Mouse (Mus musculus) T-helper 17 cell (primary cell): Measurements from ENCODE around the gene Spata31d1c.

ENCODE experiments used
- in situ Hi-C, 2 experiments: fragments of 300-600 bp; cut with MboI, MseI; formaldehyde crosslinking; loops; 1 replicate in 1 of 2; 2 replicates in 1 of 2; pipeline ENCODE4 v1.15.1; 2025; ENCODE audit warnings: high pct_unique_total_duplicates in 2 of 2

Gene Spata31d1c

DNA sequence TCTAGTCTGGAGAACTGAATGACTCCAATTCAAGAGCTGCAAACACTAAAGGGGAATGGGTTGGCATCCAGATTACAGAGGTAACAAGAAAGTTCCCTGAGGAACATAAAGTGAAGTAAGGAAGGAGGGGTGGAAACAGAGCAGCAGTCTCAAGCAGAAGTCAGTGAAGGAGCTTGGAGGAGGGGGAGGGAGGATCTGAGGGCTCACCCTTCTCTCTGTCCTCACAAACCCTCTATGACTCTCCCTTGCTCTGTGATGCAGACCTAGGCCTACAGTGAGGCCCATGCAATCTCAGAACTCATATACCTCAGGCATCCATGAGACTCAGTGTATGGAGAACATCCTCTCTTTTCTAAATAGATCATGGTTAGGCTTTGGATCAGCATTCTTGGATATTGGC is at the start of gene Spata31d1c:
Spata31d1c (plus strand) TSS at position 301 of the 400 bp plus-strand sequence.
- in situ Hi-C loops, result no loop called here

DNA sequence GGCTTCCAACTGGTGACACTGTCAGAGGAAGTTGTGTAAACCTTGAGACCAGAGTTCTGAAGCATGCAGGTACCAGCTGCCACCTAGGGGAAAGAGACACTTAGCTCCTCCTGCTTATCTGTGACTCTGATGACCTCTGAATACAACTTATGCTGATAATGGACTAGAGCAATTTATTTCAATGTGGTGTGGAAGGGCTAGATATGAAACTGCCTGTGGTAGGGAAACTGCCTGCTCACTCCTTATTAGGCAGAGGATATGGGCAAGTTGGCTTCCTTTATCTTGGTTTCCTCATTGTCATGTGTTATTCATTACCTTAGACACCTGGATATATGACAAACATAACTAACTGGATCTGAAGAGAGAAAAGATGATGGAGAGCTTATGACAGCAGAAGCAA is 44.0 kb upstream of the Spata31d1c start:
- in situ Hi-C loops, result no loop called here

DNA sequence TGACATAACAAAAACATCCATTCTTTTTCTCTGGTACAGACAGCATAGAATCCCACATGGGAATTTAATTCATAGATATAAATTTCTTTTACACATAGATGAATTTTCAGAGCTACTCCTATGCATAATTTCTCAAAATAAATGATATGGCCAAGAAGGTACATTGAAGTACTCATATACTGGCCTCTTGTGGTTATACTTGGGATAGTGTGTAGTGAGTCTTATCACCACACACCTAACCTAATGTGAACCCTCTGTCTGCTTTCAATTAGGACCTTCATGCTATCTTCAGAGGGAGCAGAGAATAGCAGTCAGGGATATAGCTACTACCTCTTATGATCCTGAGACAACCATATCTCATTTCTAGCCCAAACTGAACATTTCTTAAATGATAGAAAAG is 27.4 kb upstream of the Spata31d1c start:
- in situ Hi-C loops, result no loop called here

DNA sequence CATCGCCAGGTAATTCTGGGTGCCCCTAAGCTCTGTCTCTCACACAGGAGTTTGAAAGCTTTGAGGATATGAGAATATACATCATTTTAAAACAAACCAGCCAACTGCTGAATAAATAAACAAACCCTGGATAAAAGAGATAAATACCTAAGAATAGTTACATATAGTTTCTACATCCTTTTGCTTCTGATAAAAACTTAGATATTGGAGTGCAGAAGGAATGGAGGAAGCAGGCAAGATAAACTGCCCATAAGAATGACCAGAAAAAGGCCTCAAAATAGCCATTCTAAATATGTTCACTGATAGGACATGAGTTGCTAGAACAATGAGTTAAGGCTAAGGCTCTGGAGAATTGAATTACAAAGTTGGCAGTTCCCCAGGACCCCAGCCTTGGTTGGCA is 26.1 kb upstream of the Spata31d1c start:
- in situ Hi-C loops, result no loop called here

DNA sequence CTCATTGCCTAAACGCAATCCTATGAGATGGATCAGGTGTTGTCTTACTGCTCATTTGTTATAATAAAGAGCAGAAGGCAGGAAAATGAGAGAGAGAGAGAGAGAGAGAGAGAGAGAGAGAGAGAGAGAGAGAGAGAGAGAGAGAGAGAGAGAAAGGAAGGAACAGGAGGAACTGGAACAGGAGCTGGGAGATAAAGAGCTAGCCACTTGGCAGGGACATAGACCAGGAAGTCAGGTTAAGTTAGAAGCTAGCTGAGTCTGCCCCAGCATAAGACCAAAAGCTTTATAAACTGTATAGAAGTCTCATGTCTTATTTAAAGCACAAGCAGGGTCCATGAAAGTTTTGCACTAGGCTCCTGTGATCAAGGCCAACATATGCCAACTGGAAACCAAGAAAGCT is 24.9 kb upstream of the Spata31d1c start:
- in situ Hi-C loops, result no loop called here

DNA sequence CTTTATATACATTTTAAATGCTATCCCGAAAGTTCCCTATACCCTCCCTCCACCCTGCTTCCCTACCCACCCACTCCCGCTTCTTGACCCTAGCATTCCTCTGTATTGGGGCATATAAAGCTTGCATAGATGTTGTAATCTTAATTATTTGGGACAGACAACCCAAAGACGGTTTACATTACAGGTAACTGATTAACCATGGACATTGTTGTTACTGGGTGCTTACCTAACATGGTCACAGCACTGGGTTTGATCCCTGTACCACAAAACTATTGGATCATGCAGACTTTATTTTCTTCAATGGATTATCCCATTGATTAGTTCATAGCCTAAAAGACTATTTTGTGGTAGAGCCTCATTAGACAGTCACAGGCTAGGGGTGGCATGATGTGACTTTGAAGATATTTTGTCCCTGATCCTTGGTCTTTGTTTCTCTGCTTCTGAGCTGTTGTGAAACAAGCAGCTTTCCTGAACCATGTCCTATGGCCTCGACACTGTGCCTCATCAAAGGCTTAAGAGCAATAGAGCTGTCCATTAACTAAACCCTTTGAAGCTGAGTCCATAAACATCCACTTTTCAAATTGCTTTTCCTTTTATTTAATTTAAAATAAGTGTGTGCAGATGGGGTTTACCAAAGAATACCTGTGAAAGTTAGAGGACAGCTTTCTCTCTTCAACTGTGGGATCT is 21.7 kb upstream of the Spata31d1c start:
- in situ Hi-C loops, result no loop called here

DNA sequence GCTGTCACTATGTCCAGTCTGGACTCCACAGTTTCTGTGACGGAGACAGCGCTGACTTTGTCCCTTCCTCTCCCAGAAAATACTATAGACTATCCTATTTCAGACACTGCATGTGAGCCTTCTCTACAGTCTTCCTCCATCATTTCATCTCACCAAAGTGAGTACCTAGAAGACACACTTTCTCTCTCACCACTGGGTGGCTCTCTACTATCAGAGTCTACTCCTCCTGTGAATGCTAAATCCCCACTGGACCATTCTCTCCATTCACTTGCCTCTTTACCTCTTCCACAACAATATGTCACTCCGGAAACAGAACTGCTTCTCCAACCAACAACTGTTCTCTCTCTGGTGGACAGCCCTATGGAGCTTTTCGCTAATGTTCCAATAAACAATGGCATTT is 2.2 kb downstream of the Spata31d1c start:
- in situ Hi-C loops, result no loop called here

DNA sequence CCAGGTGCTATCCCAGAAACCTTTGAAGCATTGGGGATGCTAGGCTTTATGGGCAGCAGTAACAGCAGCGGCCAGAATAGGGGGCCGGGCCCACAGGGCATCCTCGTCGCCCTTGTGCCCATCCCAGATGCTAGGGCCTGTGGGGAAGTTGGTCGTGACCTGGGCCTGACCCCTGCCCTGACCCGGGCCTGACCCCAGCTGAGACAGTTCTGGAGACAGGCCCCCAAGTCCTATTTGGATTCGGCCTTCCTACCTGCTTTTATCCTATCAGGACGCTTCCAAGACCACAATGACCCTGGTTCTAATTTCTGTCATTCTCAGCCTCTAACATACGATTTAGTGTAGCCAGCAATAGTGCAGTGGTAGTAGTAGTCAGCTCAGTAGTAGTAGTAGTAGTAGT is 19.8 kb downstream of the Spata31d1c start, which contains the start of gene Prss47:
Prss47 (minus strand) TSS at position 101 of the 400 bp plus-strand sequence.
- in situ Hi-C loops, result no loop called here

DNA sequence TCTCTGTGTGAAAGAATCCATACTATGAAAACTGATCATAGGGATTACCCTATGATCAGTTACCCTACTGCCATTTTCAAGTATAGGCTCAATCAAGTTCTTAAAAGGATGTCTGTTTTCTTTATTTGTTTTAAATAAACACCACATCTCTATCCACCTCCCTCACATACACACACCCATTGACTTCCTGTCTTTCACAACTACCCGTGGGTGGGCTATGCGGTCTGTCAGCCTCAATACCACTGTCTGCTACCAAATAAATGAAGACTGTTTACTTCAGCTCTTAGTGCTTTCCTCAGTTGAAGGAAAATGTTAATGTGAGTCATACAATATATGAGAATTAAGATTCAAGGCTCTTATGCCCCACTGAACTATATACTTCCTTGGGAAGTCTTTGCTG is 37.1 kb downstream of the Spata31d1c start:
- in situ Hi-C loops, result loop anchor here in 1 of 2 experiments (10.0 kb wide), 1 partner anchor 585 kb away; no protein-coding TSS in a partner anchor
